Mouse (Mus musculus) midbrain, embryonic 16.5 days (tissue): ENCODE measurements at regions not wholly inside any gene's neighbourhood (a gene's known extent, or its start where the extent isn't known, plus 50 kb on each side); places are given as distances from the start of the nearest gene placed in this dataset.

Source experiments
- ATAC-seq: fragments of 200-750 bp; cut with Nextera tagmentation; 2 replicates; pipeline ENCODE4 v1.8.0; 2017; ENCODE audit warnings: moderate TSS enrichment
- H3K27ac ChIP-seq: fragments of 300-500 bp; sonication (generic); 2 replicates; pipeline ENCODE4 v1.5.1; 2014; ENCODE audit warnings: mild to moderate bottlenecking, low read length, mixed read lengths
- H3K27me3 ChIP-seq: fragments of 300-500 bp; sonication (generic); 2 replicates; pipeline ENCODE4 v1.6.1; 2014; ENCODE audit warnings: low read depth, low read length, mixed read lengths; ENCODE audit not compliant: control insufficient read depth, insufficient read depth
- H3K36me3 ChIP-seq: fragments of 300-500 bp; sonication (generic); 2 replicates; pipeline ENCODE4 v1.6.1; 2014; ENCODE audit warnings: mild to moderate bottlenecking, low read length, moderate library complexity, mixed read lengths; ENCODE audit not compliant: control insufficient read depth, insufficient read depth
- H3K4me1 ChIP-seq: fragments of 300-500 bp; sonication (generic); 2 replicates; pipeline ENCODE4 v1.6.1; 2014; ENCODE audit warnings: mild to moderate bottlenecking, low read length, mixed read lengths; ENCODE audit not compliant: control insufficient read depth, insufficient read depth
- H3K4me2 ChIP-seq: fragments of 300-500 bp; sonication (generic); 2 replicates; pipeline ENCODE4 v1.6.1; 2014; ENCODE audit warnings: mild to moderate bottlenecking, low read length, mixed read lengths
- H3K4me3 ChIP-seq: fragments of 300-500 bp; sonication (generic); 2 replicates; pipeline ENCODE4 v1.5.1; 2014; ENCODE audit warnings: low read depth, mild to moderate bottlenecking, low read length, moderate library complexity, mixed read lengths
- H3K9ac ChIP-seq: fragments of 300-500 bp; sonication (generic); 2 replicates; pipeline ENCODE4 v1.6.1; 2014; ENCODE audit warnings: low read depth, low read length, mixed read lengths
- H3K9me3 ChIP-seq: fragments of 300-500 bp; sonication (generic); replicated peaks from 2 replicates; pipeline ENCODE4 v1.6.1; 2014; ENCODE audit warnings: mild to moderate bottlenecking, low read length, mixed read lengths; ENCODE audit not compliant: control insufficient read depth, poor library complexity, severe bottlenecking
- WGBS: fragments of 180-500 bp; shearing (Covaris S2); extraction: QIAGEN DNeasy Blood & Tissue Kit; methylation state at CpG from one replicate; pipeline ENCODE4 v1.1.7; 2014; 5-methylcytosine and 5-hydroxymethylcytosine counted together

DNA sequence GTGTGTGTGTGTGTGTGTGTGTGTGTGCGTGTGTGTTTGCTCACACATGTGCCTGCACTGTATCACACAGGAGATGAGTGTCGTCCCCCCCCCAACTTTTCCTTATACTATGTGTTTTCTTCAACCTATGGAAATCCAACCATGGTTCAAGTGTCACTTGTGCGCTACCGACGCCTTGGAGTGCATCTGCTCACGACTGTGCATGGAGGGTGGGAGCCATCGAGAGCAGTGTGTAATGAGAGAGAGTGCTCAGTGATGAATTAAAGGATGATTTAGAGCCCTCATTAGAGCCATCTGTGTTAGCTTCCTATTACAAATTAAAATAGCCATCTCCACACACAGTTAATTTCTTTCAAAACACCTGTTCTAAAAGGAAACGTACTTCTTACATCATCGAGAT, 264.3 kb upstream of the Gadl1 start:
- no peak overlapping the region for H3K4me2 ChIP-seq
- no peak overlapping the region for H3K27ac ChIP-seq
- no peak overlapping the region for H3K4me3 ChIP-seq
- WGBS = 74% methylated on average over 9 of the region's 9 CpGs
- H3K9me3 ChIP-seq = no peaks in the 10 kb centered on the region
- H3K4me1 ChIP-seq = no peaks in the 10 kb centered on the region
- no peaks in the 10 kb centered on the region for H3K36me3 ChIP-seq
- no peak overlapping the region for H3K9ac ChIP-seq
- ATAC-seq = no peak
- H3K27me3 ChIP-seq = no peaks in the 10 kb centered on the region

DNA sequence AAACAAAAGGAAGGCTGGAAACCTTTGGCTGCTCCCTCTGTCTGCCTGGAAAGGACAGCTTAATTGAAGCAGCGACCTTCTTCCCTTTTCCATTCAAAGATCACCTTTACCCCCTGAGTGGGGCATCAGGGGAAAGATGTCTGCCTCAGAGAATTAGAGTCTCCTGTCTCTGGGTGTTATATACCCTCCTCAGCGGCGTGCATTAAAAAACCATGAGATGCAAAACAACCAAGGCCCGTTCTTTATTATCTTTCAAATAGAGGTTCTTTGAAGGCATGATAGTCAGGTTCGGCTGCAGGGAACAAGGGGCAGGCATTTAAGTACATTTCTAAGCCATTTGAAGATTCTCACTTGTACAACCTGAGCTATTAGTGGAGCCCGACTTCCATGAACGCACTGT, 263.0 kb upstream of the Gadl1 start:
- Histone ChIP-seq H3K4me3 (no peak overlapping the region), H3K4me1 (no peaks in the 10 kb centered on the region), H3K36me3 (no peaks in the 10 kb centered on the region), H3K27me3 (no peaks in the 10 kb centered on the region), H3K27ac (no peak overlapping the region), H3K9ac (no peak overlapping the region), H3K9me3 (no peaks in the 10 kb centered on the region), H3K4me2 (no peak overlapping the region)
- no peak for ATAC-seq
- WGBS = 31% methylated on average over 7 of the region's 7 CpGs

DNA sequence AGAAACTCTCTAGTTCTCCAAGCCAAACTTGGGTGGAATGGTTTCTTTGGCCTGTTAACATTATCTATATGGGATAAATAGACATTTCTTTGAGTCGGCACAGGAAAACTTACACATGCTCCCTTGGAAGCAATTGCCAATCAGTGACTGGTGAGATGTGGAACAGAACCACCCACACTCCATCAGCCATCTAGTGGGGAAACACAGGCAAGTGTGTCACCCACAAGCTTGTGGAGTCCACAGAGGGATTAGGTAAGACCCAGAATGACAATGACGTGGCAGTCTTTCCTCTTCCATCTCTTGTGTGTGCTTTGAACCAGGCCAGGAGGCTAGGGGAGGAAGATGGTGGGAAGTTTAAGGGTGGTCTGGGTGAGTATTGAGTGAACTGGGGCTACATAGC, 257.5 kb upstream of the Gadl1 start:
- Histone ChIP-seq H3K27me3 (no peaks in the 10 kb centered on the region), H3K4me1 (no peaks in the 10 kb centered on the region), H3K9ac (no peak overlapping the region), H3K4me3 (no peak overlapping the region), H3K4me2 (no peak overlapping the region), H3K27ac (no peak overlapping the region), H3K36me3 (no peaks in the 10 kb centered on the region), H3K9me3 (no peaks in the 10 kb centered on the region)
- ATAC-seq = no peak
- WGBS = 90% methylated on average over 2 of the region's 2 CpGs

DNA sequence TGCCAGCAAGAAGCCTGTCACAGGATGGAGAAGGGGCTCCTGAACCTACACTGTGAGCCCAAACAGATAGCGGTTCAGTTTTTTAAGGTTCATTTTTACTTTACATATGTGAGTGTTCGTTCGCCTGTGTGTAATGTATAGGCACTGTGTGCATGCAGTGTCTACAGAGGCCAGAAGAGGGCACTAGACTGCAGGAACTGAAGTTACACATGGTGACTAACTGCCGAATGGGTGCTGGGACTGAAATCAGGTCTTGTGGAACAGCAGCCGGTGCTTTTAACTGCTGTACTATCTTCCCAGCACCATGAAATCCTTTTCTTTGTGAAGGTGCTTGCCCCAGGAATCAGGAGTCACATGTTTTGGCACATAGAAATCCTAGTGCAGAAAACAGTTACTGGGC, 256.1 kb upstream of the Gadl1 start:
- Histone ChIP-seq H3K9me3 (no peaks in the 10 kb centered on the region), H3K27ac (no peak overlapping the region), H3K4me3 (no peak overlapping the region), H3K9ac (no peak overlapping the region), H3K4me1 (no peaks in the 10 kb centered on the region), H3K36me3 (no peaks in the 10 kb centered on the region), H3K27me3 (no peaks in the 10 kb centered on the region), H3K4me2 (no peak overlapping the region)
- WGBS = 95% methylated on average over 5 of the region's 5 CpGs
- ATAC-seq = no peak

DNA sequence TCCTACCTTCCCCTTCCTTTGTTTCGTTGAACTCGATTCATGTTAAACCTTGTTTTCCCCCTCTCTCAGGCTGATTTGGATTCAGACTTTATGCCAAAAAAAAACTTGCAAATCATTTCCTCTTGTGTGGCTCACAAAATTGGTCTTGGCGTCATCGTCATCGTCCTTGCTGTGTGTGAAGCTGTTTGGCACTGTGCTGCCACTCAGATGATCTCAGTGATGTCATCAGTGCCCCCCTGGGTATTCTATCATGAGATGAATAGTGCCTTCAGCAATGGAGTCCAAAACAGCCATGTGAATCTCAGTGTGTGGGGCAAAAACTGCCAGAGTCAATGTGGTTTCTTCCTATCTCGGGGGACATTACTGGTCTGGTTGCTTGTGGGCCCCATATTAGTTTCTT, 254.3 kb upstream of the Gadl1 start:
- WGBS = 94% methylated on average over 6 of the region's 6 CpGs
- H3K27me3 ChIP-seq = no peaks in the 10 kb centered on the region
- H3K27ac ChIP-seq = no peak overlapping the region
- no peaks in the 10 kb centered on the region for H3K9me3 ChIP-seq
- ATAC-seq = no peak
- H3K4me2 ChIP-seq = no peak overlapping the region
- no peak overlapping the region for H3K4me3 ChIP-seq
- H3K9ac ChIP-seq = no peak overlapping the region
- no peaks in the 10 kb centered on the region for H3K4me1 ChIP-seq
- H3K36me3 ChIP-seq = no peaks in the 10 kb centered on the region

DNA sequence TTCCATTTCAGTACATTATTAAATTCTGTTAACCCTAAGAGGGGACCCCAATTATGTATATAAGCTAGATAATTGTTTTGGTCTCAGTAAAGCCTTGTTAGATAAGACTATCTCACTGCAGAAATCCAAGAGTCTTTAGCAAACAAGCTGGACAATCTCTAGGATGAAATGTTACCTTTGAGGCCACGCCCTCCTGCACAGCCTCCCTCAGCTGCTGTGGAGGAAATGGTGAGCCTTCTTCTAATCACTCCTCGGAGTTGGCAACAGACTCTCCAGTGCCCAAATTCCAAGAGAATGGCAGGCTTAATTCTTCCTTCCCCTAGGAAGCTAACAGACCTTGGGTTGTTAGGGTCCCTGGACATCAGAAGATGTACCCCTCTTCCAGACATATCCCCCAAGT, 252.7 kb upstream of the Gadl1 start:
- H3K27ac ChIP-seq = no peak overlapping the region
- H3K9me3 ChIP-seq = no peaks in the 10 kb centered on the region
- H3K4me2 ChIP-seq = no peak overlapping the region
- no peak overlapping the region for H3K4me3 ChIP-seq
- H3K4me1 ChIP-seq = no peaks in the 10 kb centered on the region
- H3K9ac ChIP-seq = no peak overlapping the region
- WGBS = 73% methylated on average over 2 of the region's 2 CpGs
- no peaks in the 10 kb centered on the region for H3K36me3 ChIP-seq
- ATAC-seq = no peak
- no peaks in the 10 kb centered on the region for H3K27me3 ChIP-seq

DNA sequence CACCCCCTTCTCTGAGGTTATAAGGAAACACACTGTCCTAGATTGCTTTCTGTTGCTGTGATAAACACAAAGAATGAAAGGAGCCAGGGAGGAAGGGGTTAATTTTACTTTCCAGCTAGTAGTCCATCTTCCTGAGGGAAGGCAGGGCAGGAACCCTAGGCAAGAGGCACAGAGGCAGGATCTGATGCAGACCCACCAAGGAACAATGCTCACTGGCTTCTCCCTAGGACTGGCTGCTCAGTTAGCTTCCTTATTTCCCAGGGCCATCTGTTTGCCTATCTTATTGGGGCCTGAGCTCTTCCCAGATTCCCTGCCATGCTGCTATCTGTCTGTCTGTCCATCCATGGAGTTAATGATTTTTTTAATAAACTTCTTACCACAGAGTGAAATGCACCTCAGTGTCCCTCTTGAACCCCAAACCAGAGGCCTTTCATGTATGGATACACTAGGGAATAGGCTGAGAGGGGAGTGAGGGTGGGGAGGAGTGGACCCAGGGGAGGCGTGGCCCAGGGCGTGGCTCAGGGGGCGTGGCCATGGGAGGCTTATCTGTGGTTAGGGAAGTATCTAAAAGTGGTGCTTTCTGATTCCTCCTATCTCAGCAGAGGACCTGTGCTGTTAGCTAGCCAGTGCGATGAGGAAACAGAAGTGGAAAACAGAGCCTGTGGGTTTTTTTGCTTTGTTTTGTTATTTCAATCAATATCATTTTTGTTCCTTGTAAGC, 252.1 kb upstream of the Gadl1 start:
- H3K36me3 ChIP-seq = no peaks in the 10 kb centered on the region
- H3K4me2 ChIP-seq = no peak overlapping the region
- no peak overlapping the region for H3K9ac ChIP-seq
- H3K9me3 ChIP-seq = no peaks in the 10 kb centered on the region
- H3K27ac ChIP-seq = no peak overlapping the region
- no peak overlapping the region for H3K4me3 ChIP-seq
- no peak for ATAC-seq
- 54% methylated on average over 4 of the region's 4 CpGs for WGBS
- no peaks in the 10 kb centered on the region for H3K4me1 ChIP-seq
- H3K27me3 ChIP-seq = no peaks in the 10 kb centered on the region

DNA sequence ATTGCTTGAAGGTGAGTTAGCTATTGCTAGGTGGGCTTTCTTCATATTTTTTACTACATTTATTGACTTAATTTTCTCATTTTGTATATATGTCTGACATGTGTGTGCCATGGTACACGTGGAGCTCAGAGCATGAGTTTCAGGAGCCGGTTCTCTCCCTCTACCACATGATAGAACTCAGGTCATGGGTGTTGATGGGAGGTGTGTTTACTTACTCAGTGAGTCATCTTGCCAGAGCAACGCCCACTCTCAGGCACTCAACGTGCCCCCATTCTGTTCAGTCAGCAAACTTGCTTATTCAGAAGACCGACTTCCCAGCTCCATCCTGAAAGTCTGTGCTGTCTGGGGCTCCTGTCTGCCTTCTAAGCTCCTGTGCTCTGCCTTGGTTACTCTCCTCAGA, 250.8 kb upstream of the Gadl1 start:
- no peaks in the 10 kb centered on the region for H3K36me3 ChIP-seq
- no peak overlapping the region for H3K27ac ChIP-seq
- H3K4me1 ChIP-seq = no peaks in the 10 kb centered on the region
- no peaks in the 10 kb centered on the region for H3K27me3 ChIP-seq
- 91% methylated on average over 5 of the region's 5 CpGs for WGBS
- no peak overlapping the region for H3K9ac ChIP-seq
- no peak for ATAC-seq
- H3K4me2 ChIP-seq = no peak overlapping the region
- no peaks in the 10 kb centered on the region for H3K9me3 ChIP-seq
- no peak overlapping the region for H3K4me3 ChIP-seq

DNA sequence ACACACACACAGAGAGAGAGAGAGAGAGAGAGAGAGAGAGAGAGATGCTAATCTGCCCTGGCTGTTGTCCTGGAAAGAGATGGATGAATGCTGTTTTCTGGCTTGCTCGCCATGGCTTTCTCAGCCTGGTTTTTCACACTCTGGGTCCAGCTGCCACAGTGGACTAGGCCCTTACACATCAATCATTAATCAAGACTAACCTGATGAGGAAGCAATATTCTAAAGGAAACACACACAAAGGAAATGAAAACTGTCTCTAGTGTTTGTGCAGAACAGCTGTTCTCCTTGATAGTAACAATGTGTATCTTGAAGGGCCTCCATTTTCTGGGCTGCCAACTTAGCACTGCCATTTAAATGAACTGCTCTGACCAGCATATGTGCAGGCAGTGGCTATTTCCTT, 248.9 kb upstream of the Gadl1 start:
- no peak overlapping the region for H3K9ac ChIP-seq
- peaks cover under 1% of the 10 kb centered on the region; the same call in 1 of the 2 replicates for H3K4me1 ChIP-seq

More for the DNA sequence above, 248.9 kb upstream of the Gadl1 start:
- no peak overlapping the region for H3K4me3 ChIP-seq
- WGBS = 89% methylated on average over 1 of the region's 1 CpGs
- H3K36me3 ChIP-seq = no peaks in the 10 kb centered on the region
- no peaks in the 10 kb centered on the region for H3K9me3 ChIP-seq
- H3K27me3 ChIP-seq = no peaks in the 10 kb centered on the region
- ATAC-seq = no peak
- no peak overlapping the region for H3K4me2 ChIP-seq
- H3K27ac ChIP-seq = no peak overlapping the region
